Mouse (Mus musculus): ENCODE results near the gene Dnase1l1. TPM values are rescaled to one million over a fixed set of nuclear protein-coding genes. Genes with fewer than 3 reads are reported as not detected.

Gene Dnase1l1
- total RNA-seq, 2 experiments from 2014 or later: 98.0 to 105 TPM

DNA sequence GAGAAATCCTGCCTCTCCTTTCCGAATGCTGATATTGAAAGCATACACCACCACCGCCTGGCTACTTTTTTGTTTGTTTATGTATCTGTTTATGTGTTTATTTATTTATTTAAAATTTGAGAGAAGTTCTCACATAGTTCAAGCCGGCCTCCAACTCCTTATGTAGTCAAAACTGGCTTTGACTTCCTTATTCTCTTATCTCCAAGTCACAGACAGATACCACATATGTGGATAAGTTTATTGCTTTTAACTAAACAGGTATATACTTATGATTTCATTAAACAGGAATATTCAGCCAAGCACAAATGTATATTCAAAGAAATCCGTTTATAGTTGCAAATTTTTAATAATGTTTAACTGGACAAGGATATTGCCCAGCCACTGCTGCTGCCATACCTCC, 11.3 kb upstream of the Dnase1l1 start:
- no peak for TF ChIP-seq CTCF (IDR thresholded peaks at IDR 0.05)
- H3K27ac ChIP-seq: no peak overlapping the region
- intact Hi-C loops (cut with DNase I): no loop called here
- no peak for DNase-seq
- no peak overlapping the region for H3K4me3 ChIP-seq

DNA sequence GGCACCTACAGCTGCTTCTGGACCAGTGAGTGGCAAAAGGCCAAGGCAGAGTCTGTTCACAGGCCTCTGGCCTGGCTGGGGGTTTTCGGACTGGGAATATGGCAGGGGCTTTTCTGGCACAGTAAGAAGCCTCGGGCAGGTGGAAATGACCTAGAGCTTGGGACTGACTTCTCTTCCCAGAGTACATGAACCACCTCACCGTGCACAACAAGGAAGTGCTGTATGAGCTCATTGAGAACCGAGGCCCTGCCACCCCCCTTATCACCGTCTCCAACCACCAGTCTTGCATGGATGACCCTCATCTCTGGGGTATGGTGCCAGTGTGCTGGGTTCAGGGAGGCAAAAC, 928 bp upstream of the Dnase1l1 start:
- H3K27ac ChIP-seq: peak overlapping the region; percentile 96
- TF ChIP-seq CTCF (IDR thresholded peaks at IDR 0.05): no peak
- intact Hi-C loops (cut with DNase I): no loop called here

GRCm38 (mm10) chrX:74282395-74283091, 406 bp upstream of the Dnase1l1 start:
- Histone ChIP-seq H3K27ac (peak overlapping the region; percentile 96), H3K4me3 (peak overlapping the region; percentile 86)
- intact Hi-C loops (cut with DNase I): no loop called here
- no peak for TF ChIP-seq CTCF (IDR thresholded peaks at IDR 0.05)
- peak; percentile 88 for DNase-seq

More for the DNA sequence above, 928 bp upstream of the Dnase1l1 start:
- H3K4me3 ChIP-seq: peak overlapping the region; percentile 86
- no peak for DNase-seq

DNA sequence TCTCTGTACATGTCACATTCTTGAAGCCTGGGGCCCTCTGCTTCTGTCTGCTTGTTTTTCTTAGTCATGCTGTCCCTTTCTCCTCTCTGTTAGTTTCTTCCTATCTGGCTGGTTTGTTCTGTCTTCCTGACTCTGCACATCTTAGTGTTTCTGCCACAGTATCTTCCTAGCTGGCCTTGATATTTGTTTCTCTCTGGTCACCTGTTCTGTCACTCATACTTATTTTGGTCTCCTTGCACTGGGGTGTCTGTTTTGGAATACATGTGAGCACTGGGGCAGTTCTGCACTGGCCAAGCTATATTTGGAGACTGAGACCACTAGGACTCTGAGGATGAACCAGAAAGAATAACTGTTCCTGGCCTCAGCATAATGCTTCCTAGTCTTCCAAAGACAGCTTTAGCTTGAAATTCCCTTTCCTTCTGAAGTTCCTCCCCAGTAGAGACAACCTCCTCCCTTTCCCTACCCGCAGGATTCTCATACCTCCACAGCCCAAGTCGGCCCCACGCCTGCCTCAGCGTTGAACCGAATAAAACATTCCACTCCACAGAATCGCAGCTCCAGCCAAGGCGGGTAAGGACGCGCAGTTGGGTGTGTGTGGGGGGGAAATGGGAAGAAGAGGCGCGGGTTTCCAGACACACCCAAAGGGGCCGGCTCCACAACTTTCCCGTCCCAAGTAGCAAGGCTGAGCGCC, 951 bp downstream of the Dnase1l1 start:
- no peak for TF ChIP-seq CTCF (IDR thresholded peaks at IDR 0.05)
- intact Hi-C loops (cut with DNase I): no loop called here
- H3K4me3 ChIP-seq: peak overlapping the region; percentile 86
- DNase-seq: no peak
- H3K27ac ChIP-seq: peak overlapping the region; percentile 96

GRCm38 (mm10) chrX:74277916-74278315, 4.2 kb downstream of the Dnase1l1 start:
- no peak for TF ChIP-seq CTCF (IDR thresholded peaks at IDR 0.05)
- no peak overlapping the region for H3K27ac ChIP-seq
- intact Hi-C loops (cut with DNase I): no loop called here
- no peak for DNase-seq
- peak overlapping the region; percentile 23; the same call in 1 of the 2 replicates for H3K4me3 ChIP-seq

GRCm38 (mm10) chrX:74273422-74274322, 8.5 kb downstream of the Dnase1l1 start:
- Histone ChIP-seq H3K27ac (peak overlapping the region; percentile 16; the same call in 1 of the 2 replicates), H3K4me3 (no peak overlapping the region)
- intact Hi-C loops (cut with DNase I): loop anchor here (5.0 kb wide), 1 partner anchor 39 kb away; the partner anchor contains the start of gene Fam50a
- no peak for DNase-seq
- no peak for TF ChIP-seq CTCF (IDR thresholded peaks at IDR 0.05)

DNA sequence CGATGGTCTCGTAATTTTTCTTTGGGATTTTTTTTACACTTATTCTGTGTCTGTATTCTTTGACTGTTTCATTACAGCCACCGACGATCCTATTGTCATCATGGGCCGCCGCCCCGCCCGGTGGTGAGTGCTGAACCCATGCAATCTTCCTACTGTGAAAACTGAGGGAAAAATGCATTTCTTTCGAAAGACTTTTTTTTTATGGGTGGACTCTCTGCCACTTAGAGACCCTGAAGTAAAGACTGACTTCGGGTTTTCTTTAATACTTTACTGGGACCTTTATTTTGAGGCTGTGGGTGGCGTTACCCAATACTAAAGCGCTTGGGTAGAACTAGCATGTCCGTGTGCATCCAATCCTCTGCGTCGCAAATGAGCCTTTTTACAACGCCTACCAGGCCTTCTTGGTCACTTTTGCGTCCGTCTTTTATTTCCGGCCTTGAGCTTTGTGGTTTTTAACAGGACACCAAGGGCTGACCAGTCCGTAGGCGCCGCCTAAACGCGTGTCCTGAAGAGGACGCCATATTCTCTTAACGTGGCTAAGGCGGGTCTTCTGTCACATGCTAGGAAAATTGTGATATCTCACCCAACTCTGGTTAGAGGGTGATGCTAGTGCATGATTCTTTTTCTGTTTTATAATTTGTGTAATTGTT, 11.1 kb downstream of the Dnase1l1 start:
- intact Hi-C loops (cut with DNase I): loop anchor here (5.0 kb wide), 1 partner anchor 41 kb away; the partner anchor contains the start of gene Fam50a
- no peak for TF ChIP-seq CTCF (IDR thresholded peaks at IDR 0.05)
- DNase-seq: peak; percentile 57
- peak overlapping the region; percentile 79 for H3K4me3 ChIP-seq
- peak overlapping the region; percentile 88 for H3K27ac ChIP-seq

GRCm38 (mm10) chrX:74270062-74270901, 11.9 kb downstream of the Dnase1l1 start, which contains the start of gene Rpl10:
Gene Rpl10, plus strand, starts transcription at chrX:74270812.
- intact Hi-C loops (cut with DNase I): loop anchor here (5.0 kb wide), 1 partner anchor 42 kb away; the partner anchor contains the start of gene Fam50a
- H3K4me3 ChIP-seq: peak within 1 kb of the TSS; percentile 79
- peak; percentile 94 for DNase-seq
- peak; percentile 42 for TF ChIP-seq CTCF (IDR thresholded peaks at IDR 0.05)
- H3K27ac ChIP-seq: peak within 1 kb of the TSS; percentile 99

- TF ChIP-seq CTCF (IDR thresholded peaks at IDR 0.05): no peak
- H3K4me3 ChIP-seq: peak overlapping the region; percentile 73
- peak overlapping the region; percentile 99 for H3K27ac ChIP-seq
- intact Hi-C loops (cut with DNase I): loop anchor here (5.0 kb wide), 1 partner anchor 43 kb away; the partner anchor contains the start of gene Fam50a
- no peak for DNase-seq
These were observed 12.4 kb downstream of the Dnase1l1 start for GRCm38 (mm10) chrX:74269736-74270061.

GRCm38 (mm10) chrX:74257746-74258145, 24.4 kb downstream of the Dnase1l1 start:
- DNase-seq: no peak
- H3K4me3 ChIP-seq: no peak overlapping the region
- intact Hi-C loops (cut with DNase I): no loop called here
- no peak for TF ChIP-seq CTCF (IDR thresholded peaks at IDR 0.05)
- no peak overlapping the region for H3K27ac ChIP-seq

DNA sequence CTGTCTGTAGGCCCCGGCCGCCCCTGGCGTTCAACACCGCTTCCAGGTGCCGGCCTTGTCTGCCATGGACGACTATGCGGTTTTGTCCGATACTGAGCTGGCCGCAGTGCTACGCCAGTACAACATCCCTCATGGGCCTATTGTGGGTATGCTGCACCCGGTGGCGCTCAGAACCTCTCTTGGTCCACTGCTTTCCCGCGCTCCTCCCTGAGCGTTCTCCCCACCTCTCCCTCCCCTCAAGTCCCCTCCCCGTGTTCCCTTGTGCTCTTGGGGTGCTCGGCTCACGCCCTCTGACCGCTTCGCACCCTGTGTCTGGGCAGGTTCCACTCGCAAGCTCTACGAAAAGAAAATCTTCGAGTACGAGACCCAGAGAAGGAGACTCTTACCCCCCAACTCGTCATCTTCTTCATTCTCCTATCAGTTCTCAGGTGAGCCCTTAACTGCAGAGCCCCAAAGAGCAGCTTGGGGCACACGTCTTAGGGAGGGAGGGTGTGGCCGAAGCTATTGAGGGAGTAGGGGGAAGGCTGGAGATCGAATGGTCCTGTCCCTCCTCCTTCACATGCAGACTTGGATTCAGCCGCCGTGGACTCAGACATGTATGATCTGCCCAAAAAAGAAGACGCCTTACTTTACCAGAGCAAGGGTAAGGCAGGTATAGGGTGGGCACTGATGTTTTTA, 27.1 kb downstream of the Dnase1l1 start:
- intact Hi-C loops (cut with DNase I): no loop called here
- Histone ChIP-seq H3K4me3 (peak overlapping the region; percentile 87), H3K27ac (peak overlapping the region; percentile 97)
- no peak for DNase-seq
- no peak for TF ChIP-seq CTCF (IDR thresholded peaks at IDR 0.05)

Measured in gastrocnemius, adult 2 months (tissue).